Comparison of ENCODE assay signal across 8 mouse cellular contexts in genomic region chr9:70848135-70848770, GRCm38 (mm10).
DNase-seq lines count a peak whose midpoint lies in the region; ATAC-seq and TF ChIP-seq lines count a peak whose summit lies in the region.

No protein-coding gene starts in this region.

- H3K27me3 ChIP-seq in kidney, adult 2 months (replicated peaks; ENCODE audit: control insufficient read depth, insufficient read depth, low read length): no peaks in the 10 kb centered on the region
- no peaks in the 10 kb centered on the region for H3K27me3 ChIP-seq in limb, embryonic 12.5 days
- H3K27me3 ChIP-seq in myocyte (ENCODE audit: control insufficient read depth, insufficient read depth, insufficient read length): no peaks in the 10 kb centered on the region

- no peak for DNase-seq in kidney, adult 2 months
- DNase-seq in kidney, postnatal 14 days: no peak
- peak; percentile 76 for DNase-seq in brain, adult 2 months (ENCODE audit: low read depth, low spot score)
- peak; percentile 30 for DNase-seq in heart, adult 9 months (ENCODE audit: low spot score in 2 of 2)
- DNase-seq in ovary, postnatal 36 days (ENCODE audit: low spot score): no peak
- DNase-seq in spleen, adult 12 weeks (ENCODE audit: low spot score): no peak

- ATAC-seq in limb, embryonic 12.5 days (ENCODE audit: insufficient number of reproducible peaks, insufficient read depth, low FRiP score, low TSS enrichment, low read depth): no peak

- H3K9ac ChIP-seq in limb, embryonic 12.5 days (replicated peaks): no peak overlapping the region

- H3K79me2 ChIP-seq in myocyte (ENCODE audit: control insufficient read depth, insufficient read depth): no peaks in the 10 kb centered on the region

- peak overlapping the region; percentile 29 for H3K4me2 ChIP-seq in limb, embryonic 12.5 days
- peak overlapping the region; percentile 62 for H3K4me2 ChIP-seq in myocyte (ENCODE audit: low read depth)

- no peaks in the 10 kb centered on the region for H3K36me3 ChIP-seq in kidney, adult 2 months (ENCODE audit: control insufficient read depth, insufficient read depth, low read length)
- H3K36me3 ChIP-seq in limb, embryonic 12.5 days: no peaks in the 10 kb centered on the region
- H3K36me3 ChIP-seq in myocyte (ENCODE audit: control insufficient read depth, insufficient read depth): no peaks in the 10 kb centered on the region

- 49% methylated on average over 10 of the region's 10 CpGs for WGBS in kidney, adult 2 months
- 65% methylated on average over 10 of the region's 10 CpGs for WGBS in limb, embryonic 12.5 days

- no peaks in the 10 kb centered on the region for H3K9me3 ChIP-seq in limb, embryonic 12.5 days

- no peak overlapping the region for H3K4me3 ChIP-seq in kidney, adult 2 months (ENCODE audit: insufficient read depth, low read depth, low read length)
- no peak overlapping the region for H3K4me3 ChIP-seq in limb, embryonic 12.5 days (replicated peaks)
- no peak overlapping the region for H3K4me3 ChIP-seq in myocyte

- no peak overlapping the region for H3ac ChIP-seq in myocyte (ENCODE audit: control insufficient read depth, insufficient read length)

- no peak for TF ChIP-seq POLR2A in kidney, adult 2 months (IDR thresholded peaks at IDR 0.05; ENCODE audit: low read depth, low read length)
- TF ChIP-seq POLR2A in myocyte (IDR thresholded peaks at IDR 0.05; ENCODE audit: insufficient read length, low read depth): no peak

- no peaks in the 10 kb centered on the region for H3K4me1 ChIP-seq in kidney, adult 2 months (ENCODE audit: control insufficient read depth, insufficient read depth, low read length)
- peaks cover 4% of the 10 kb centered on the region; the same call in 1 of the 2 replicates for H3K4me1 ChIP-seq in limb, embryonic 12.5 days (replicated peaks)

- 0 out of 2 replicates have a peak overlapping the region, but pooled peaks have one; percentile 0 for H3K27ac ChIP-seq in kidney, adult 2 months (ENCODE audit: insufficient read depth, low read depth, low read length)
- no peak overlapping the region for H3K27ac ChIP-seq in limb, embryonic 12.5 days

- no peak for TF ChIP-seq CTCF in kidney, adult 2 months (conservative IDR thresholded peaks at IDR 0.05; ENCODE audit: insufficient read depth, insufficient read length, low read depth, low read length)

TF ChIP-seq in myocyte, 11 proteins besides CTCF, POLR2A, EP300 and RAD21:
- TF ChIP-seq CEBPB (IDR thresholded peaks at IDR 0.05; ENCODE audit: insufficient read depth, poor library complexity, severe bottlenecking): no peak

Comparison
In these comparisons a context has a peak if more than half of its experiments do, and no peak if none do; other contexts are left out.
1. DNase-seq: peak in brain, adult 2 months (single experiment) and heart, adult 9 months (2 of 2); none in kidney, adult 2 months (single experiment), kidney, postnatal 14 days (single experiment), ovary, postnatal 36 days (single experiment) and spleen, adult 12 weeks (single experiment).